Mouse (Mus musculus) embryonic facial prominence, embryonic 12.5 days (tissue): ENCODE measurements at regions not wholly inside any gene's neighbourhood (a gene's known extent, or its start where the extent isn't known, plus 50 kb on each side); places are given as distances from the start of the nearest gene placed in this dataset.

Experiments
- ATAC-seq: fragments of 200-750 bp; cut with Nextera tagmentation; 2 replicates; pipeline ENCODE4 v1.8.0; 2017; ENCODE audit not compliant: insufficient number of reproducible peaks, insufficient read depth, low FRiP score, low TSS enrichment
- H3K27ac ChIP-seq: fragments of 300-500 bp; sonication (generic); 2 replicates; pipeline ENCODE4 v1.5.1; 2016; ENCODE audit warnings: mild to moderate bottlenecking
- H3K27me3 ChIP-seq: fragments of 300-500 bp; sonication (generic); 2 replicates; pipeline ENCODE4 v1.6.1; 2016; ENCODE audit warnings: mild to moderate bottlenecking, moderate library complexity
- H3K36me3 ChIP-seq: fragments of 300-500 bp; sonication (generic); 2 replicates; pipeline ENCODE4 v1.6.1; 2016; ENCODE audit warnings: mild to moderate bottlenecking
- H3K4me1 ChIP-seq: fragments of 300-500 bp; sonication (generic); 2 replicates; pipeline ENCODE4 v1.6.1; 2016
- H3K4me2 ChIP-seq: fragments of 300-500 bp; sonication (generic); replicated peaks from 2 replicates; pipeline ENCODE4 v1.6.1; 2016; ENCODE audit warnings: mild to moderate bottlenecking, moderate library complexity
- H3K4me3 ChIP-seq: fragments of 300-500 bp; sonication (generic); 2 replicates; pipeline ENCODE4 v1.5.1; 2016; ENCODE audit warnings: mild to moderate bottlenecking
- H3K9ac ChIP-seq: fragments of 300-500 bp; sonication (generic); 2 replicates; pipeline ENCODE4 v1.6.1; 2016; ENCODE audit warnings: mild to moderate bottlenecking, moderate library complexity
- H3K9me3 ChIP-seq: fragments of 300-500 bp; sonication (generic); 2 replicates; pipeline ENCODE4 v1.6.1; 2016; ENCODE audit warnings: mild to moderate bottlenecking, moderate library complexity
- WGBS: fragments of 180-500 bp; shearing (Covaris S2); methylation state at CpG from one replicate; pipeline ENCODE4 v1.1.7; 2016; 5-methylcytosine and 5-hydroxymethylcytosine counted together

DNA sequence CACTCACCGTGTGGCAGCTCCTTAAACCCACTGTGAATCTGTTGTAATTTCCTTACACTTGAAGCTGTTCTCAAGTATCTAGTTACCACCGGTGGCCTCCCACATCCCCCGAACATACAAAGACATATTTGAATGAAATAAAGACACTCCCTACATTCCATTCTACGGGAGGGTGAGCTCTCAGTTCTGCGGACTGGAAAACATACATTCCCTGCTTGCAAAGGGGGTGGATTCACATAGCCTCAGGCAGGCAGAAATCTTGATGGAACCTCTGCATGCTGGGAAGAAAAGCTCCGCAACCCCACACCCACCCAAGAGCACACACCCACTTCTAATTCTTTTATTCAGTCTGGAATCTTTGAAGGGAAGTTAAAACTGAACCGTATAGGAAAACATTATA is 136.0 kb downstream of the Lca5 start:
- Histone ChIP-seq H3K27ac (peak overlapping the region; percentile 57; the same call in 1 of the 2 replicates), H3K4me3 (no peak overlapping the region), H3K4me1 (peaks cover 28% of the 10 kb centered on the region; the same call in 1 of the 2 replicates), H3K27me3 (no peaks in the 10 kb centered on the region), H3K36me3 (no peaks in the 10 kb centered on the region), H3K9me3 (no peaks in the 10 kb centered on the region), H3K4me2 (peak overlapping the region; percentile 21), H3K9ac (no peak overlapping the region)
- 13% methylated on average over 7 of the region's 7 CpGs for WGBS
- ATAC-seq: peak; percentile 13; the same call in 1 of the 2 replicates

DNA sequence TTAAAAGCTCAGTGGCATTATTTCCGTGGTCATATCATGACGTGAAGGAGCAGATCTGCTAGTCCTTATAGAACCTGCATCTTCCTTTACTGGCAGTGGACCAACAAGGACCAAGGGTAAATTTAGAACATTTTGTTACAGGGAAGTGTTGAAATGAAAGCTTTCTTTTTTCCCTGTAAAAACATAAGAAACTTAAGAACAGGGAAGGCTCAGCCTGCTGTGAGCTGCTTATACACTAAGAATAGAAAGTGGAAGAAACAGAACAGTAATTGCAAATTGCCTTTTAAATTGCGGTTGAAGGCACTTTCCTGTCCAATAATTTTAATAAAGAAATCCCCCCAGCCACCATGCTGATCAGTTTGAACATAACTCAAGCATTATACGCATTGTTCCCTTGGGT is 140.4 kb downstream of the Lca5 start:
- no peak overlapping the region for H3K4me3 ChIP-seq
- no peak for ATAC-seq
- no peaks in the 10 kb centered on the region for H3K36me3 ChIP-seq
- no peak overlapping the region for H3K9ac ChIP-seq
- H3K4me1 ChIP-seq: 0 out of 2 replicates have a peak, but pooled peaks cover 14% of the 10 kb centered on the region
- 65% methylated on average over 4 of the region's 4 CpGs for WGBS
- no peaks in the 10 kb centered on the region for H3K27me3 ChIP-seq
- H3K4me2 ChIP-seq: no peak overlapping the region
- no peak overlapping the region for H3K27ac ChIP-seq
- H3K9me3 ChIP-seq: no peaks in the 10 kb centered on the region

DNA sequence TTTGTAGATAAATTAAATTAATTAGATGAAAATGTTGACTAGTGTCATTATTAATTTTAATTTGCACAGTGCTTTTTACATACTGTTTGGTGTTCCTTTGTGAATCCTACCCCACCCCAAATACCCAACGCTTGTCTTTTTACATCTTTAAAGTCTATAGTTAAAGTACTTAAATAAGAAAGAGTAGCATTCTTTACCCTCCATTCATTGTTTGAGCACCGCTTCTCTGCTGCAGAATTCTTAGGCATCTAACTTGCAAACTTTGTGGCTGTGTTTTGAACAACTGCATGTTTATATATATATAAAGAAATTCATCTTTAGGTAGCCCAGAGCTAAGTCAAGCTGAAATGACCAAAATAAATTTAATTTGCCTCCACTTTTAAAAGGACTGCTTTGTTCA is 140.9 kb downstream of the Lca5 start:
- no peaks in the 10 kb centered on the region for H3K36me3 ChIP-seq
- H3K9me3 ChIP-seq: no peaks in the 10 kb centered on the region
- H3K27ac ChIP-seq: no peak overlapping the region
- no peak overlapping the region for H3K9ac ChIP-seq
- 85% methylated on average over 2 of the region's 2 CpGs for WGBS
- no peak for ATAC-seq
- H3K4me3 ChIP-seq: no peak overlapping the region
- H3K4me2 ChIP-seq: no peak overlapping the region
- H3K4me1 ChIP-seq: 0 out of 2 replicates have a peak, but pooled peaks cover 11% of the 10 kb centered on the region
- H3K27me3 ChIP-seq: no peaks in the 10 kb centered on the region

DNA sequence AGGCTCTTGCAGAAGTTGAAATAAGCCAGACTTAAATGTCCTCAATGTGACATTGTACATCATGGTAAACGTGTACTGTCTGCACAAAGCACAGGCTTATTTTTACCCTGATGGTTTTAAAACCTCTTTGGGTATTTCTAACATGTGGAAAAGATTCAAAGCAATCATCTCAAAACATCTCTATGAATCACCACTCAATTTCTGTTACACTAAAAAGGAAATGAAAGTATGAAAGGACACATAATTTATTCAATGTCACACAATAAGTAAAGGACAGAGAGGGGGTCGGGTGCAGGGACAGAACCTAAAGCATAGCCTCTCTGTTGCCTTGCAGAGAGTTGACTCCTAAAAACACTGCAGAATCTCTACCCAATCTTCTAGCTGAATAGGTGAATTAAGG is 141.3 kb downstream of the Lca5 start:
- H3K27me3 ChIP-seq: no peaks in the 10 kb centered on the region
- no peak overlapping the region for H3K27ac ChIP-seq
- H3K4me2 ChIP-seq: no peak overlapping the region
- no peaks in the 10 kb centered on the region for H3K9me3 ChIP-seq
- 37% methylated on average over 2 of the region's 2 CpGs for WGBS
- H3K36me3 ChIP-seq: no peaks in the 10 kb centered on the region
- no peak for ATAC-seq
- H3K9ac ChIP-seq: no peak overlapping the region
- no peak overlapping the region for H3K4me3 ChIP-seq
- H3K4me1 ChIP-seq: 0 out of 2 replicates have a peak, but pooled peaks cover 7% of the 10 kb centered on the region

DNA sequence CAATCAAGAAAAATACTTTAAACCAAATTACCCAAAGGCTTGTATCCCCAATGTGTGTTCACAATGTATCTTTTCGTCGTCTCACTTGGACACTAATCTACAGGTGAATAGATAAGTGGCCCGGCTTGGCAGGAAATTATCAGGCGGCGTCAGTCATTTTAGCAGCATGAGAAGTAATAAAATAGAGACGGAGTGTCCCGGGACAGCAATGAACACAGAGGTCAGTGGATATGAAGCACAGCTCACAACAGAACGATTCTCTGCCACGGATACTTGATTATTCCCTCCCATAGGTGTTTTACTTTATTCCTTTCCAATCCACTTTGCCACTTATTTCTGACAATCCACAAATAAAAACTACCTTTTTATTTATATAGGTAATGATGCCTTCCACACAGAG is 145.5 kb downstream of the Lca5 start:
- no peaks in the 10 kb centered on the region for H3K27me3 ChIP-seq
- H3K4me2 ChIP-seq: no peak overlapping the region
- H3K4me3 ChIP-seq: no peak overlapping the region
- H3K4me1 ChIP-seq: no peaks in the 10 kb centered on the region
- no peak for ATAC-seq
- no peak overlapping the region for H3K27ac ChIP-seq
- no peaks in the 10 kb centered on the region for H3K9me3 ChIP-seq
- no peaks in the 10 kb centered on the region for H3K36me3 ChIP-seq
- WGBS: 84% methylated on average over 9 of the region's 9 CpGs
- H3K9ac ChIP-seq: no peak overlapping the region

DNA sequence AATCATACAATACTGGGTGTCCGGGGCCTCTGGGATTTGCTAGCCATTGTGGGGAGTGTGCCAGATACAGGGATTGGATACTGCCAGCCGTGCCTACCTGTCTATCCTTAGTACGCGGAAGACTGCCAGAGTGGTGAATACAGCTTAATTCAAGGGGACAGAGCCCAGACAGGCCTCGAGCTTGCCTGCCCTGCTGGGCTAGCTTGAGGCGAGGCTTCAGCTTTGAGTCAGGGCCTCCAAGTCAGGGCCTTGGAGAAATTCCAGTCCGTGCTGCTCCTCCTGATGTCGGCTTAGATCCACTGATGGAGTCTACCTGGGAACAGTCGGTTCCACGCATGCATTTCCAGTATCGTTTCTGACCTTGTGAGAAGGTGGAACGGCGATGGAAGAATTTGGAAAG is 146.5 kb downstream of the Lca5 start:
- Histone ChIP-seq H3K27me3 (no peaks in the 10 kb centered on the region), H3K9ac (no peak overlapping the region), H3K27ac (no peak overlapping the region), H3K4me2 (no peak overlapping the region), H3K9me3 (no peaks in the 10 kb centered on the region), H3K4me3 (no peak overlapping the region), H3K4me1 (no peaks in the 10 kb centered on the region), H3K36me3 (no peaks in the 10 kb centered on the region)
- WGBS: 81% methylated on average over 13 of the region's 13 CpGs
- ATAC-seq: no peak

DNA sequence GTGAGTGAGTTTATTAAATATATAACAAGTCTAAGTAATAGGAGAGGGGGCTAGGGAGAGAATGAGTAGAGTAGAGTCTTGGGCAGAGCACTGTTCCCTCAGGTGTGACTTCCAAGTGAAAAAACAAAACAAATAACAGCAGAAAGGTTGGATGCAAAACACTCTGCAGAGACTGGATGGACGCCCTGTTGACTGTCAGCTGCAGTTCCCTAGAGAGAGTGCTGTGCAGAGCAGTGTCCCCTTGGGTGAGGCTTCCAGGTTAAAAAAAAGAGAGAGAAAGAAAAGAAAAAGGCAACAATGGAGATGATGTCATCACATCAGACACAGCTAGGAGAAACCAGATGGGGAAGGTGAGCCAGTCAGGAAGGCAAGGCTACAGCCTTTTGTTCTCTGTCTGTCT is 137.6 kb upstream of the Hmgn3 start:
- Histone ChIP-seq H3K27ac (no peak overlapping the region), H3K4me2 (no peak overlapping the region), H3K4me3 (no peak overlapping the region), H3K9me3 (no peaks in the 10 kb centered on the region), H3K4me1 (no peaks in the 10 kb centered on the region), H3K9ac (no peak overlapping the region), H3K36me3 (no peaks in the 10 kb centered on the region), H3K27me3 (no peaks in the 10 kb centered on the region)
- no peak for ATAC-seq
- WGBS: 39% methylated on average over 1 of the region's 1 CpGs

DNA sequence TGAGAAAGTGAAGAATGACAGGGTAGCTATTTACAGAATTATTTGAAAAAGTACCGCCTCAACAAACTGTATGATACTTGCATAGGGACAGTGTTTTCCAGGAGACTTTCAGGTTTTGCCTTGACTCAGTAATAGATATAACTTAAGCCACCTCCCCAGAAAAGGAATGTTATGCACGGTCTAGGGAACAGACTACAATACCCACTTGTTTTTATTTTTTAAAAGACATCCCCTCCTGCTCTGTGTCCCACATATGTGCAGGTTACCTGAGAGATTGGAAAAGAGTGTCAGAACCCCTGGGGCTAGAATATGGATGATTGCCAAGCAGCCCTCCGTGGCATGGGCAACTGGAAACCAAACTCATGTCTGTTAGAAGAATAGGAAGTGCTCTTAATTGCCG is 137.2 kb upstream of the Hmgn3 start:
- Histone ChIP-seq H3K4me2 (no peak overlapping the region), H3K4me1 (no peaks in the 10 kb centered on the region), H3K4me3 (no peak overlapping the region), H3K9ac (no peak overlapping the region), H3K27ac (no peak overlapping the region), H3K27me3 (no peaks in the 10 kb centered on the region), H3K9me3 (no peaks in the 10 kb centered on the region), H3K36me3 (no peaks in the 10 kb centered on the region)
- no peak for ATAC-seq
- 57% methylated on average over 4 of the region's 4 CpGs for WGBS

DNA sequence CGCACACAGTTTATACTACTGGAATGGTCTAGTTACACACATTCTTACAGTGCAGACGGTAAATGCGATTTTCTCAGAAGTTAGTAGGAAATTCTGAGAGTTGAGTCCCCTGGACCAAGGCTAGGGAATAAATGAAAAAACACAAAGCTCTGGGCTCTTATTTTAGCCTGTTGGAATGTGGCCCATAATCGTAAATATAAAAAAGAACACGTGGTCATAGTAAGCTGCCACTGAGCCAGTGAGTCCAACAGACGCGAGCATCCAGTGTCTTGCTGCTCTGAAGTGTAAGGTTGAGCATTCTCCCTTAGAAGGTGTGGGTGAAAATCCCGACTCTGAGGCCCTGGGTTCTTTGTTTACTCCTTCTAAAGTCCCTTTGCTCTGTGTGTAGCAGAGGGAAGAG is 136.8 kb upstream of the Hmgn3 start:
- Histone ChIP-seq H3K9me3 (no peaks in the 10 kb centered on the region), H3K4me1 (no peaks in the 10 kb centered on the region), H3K9ac (no peak overlapping the region), H3K4me3 (no peak overlapping the region), H3K4me2 (no peak overlapping the region), H3K27ac (no peak overlapping the region), H3K27me3 (no peaks in the 10 kb centered on the region), H3K36me3 (no peaks in the 10 kb centered on the region)
- ATAC-seq: no peak
- 78% methylated on average over 8 of the region's 8 CpGs for WGBS

DNA sequence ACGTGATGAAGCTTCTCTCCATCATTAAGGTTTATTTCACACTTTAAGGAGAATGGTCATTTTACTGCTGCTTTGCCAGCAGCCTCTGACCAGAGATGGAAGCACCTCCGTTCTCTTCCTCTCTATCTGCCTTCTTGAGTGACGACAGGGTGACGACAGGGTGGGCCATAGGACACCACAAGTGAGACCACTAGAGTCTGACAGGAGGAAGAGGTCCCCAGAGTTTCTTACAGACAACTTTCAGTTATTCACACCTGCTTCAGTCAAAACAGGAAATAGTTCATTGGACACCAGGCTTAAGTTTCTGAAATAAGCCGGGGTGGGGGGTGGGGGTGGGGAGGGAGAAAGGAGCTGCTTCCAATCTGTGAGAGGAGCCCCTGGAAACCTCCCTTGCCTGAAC is 131.3 kb upstream of the Hmgn3 start:
- H3K4me1 ChIP-seq: no peaks in the 10 kb centered on the region
- no peak for ATAC-seq
- H3K9ac ChIP-seq: no peak overlapping the region
- no peak overlapping the region for H3K27ac ChIP-seq
- no peak overlapping the region for H3K4me2 ChIP-seq
- H3K36me3 ChIP-seq: no peaks in the 10 kb centered on the region
- H3K4me3 ChIP-seq: no peak overlapping the region
- 68% methylated on average over 5 of the region's 5 CpGs for WGBS
- no peaks in the 10 kb centered on the region for H3K27me3 ChIP-seq
- no peaks in the 10 kb centered on the region for H3K9me3 ChIP-seq

DNA sequence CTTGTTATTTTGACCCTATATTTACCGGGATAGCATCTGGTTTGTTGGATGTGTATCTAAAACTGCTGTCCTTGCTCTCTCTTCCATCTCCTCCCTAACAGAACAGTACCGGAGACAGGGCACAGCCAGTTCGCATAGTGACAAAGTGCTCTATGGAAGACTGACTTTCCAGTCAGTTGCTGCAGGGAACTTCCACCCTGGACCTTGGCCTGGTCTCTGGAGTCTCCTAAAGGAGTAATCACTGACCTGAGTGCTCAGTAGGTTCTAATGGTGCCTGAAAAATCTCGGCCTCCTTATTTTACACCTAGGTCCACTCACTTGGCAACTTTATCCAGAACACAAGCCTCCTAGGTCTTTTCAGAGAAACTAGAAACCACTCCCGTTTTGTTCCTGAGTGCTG is 130.9 kb upstream of the Hmgn3 start:
- H3K27me3 ChIP-seq: no peaks in the 10 kb centered on the region
- no peak overlapping the region for H3K4me3 ChIP-seq
- H3K4me2 ChIP-seq: no peak overlapping the region
- 83% methylated on average over 5 of the region's 5 CpGs for WGBS
- no peaks in the 10 kb centered on the region for H3K4me1 ChIP-seq
- H3K36me3 ChIP-seq: no peaks in the 10 kb centered on the region
- H3K9me3 ChIP-seq: no peaks in the 10 kb centered on the region
- no peak overlapping the region for H3K9ac ChIP-seq
- no peak for ATAC-seq
- no peak overlapping the region for H3K27ac ChIP-seq

DNA sequence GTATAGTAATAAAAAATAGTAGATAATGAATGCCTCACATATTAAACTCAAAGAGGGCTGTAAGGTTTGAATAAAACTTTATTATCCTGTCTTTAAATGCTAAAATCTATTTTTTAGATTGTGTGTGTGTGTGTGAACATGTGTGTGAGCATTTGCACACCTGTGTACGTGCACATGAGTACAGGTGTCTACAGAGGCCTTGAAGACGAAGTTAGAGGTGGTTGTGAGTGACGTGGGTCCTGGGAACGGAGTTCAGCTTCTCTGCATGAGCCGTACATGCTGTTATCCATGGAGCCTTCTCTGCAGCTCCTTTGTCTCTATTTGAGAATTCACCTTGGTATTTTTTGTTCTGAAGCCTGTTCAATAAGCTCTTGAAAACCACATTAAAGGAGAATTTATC is 129.8 kb upstream of the Hmgn3 start:
- Histone ChIP-seq H3K27ac (no peak overlapping the region), H3K4me1 (no peaks in the 10 kb centered on the region), H3K36me3 (no peaks in the 10 kb centered on the region), H3K27me3 (no peaks in the 10 kb centered on the region), H3K4me3 (no peak overlapping the region), H3K9ac (no peak overlapping the region), H3K9me3 (no peaks in the 10 kb centered on the region), H3K4me2 (no peak overlapping the region)
- ATAC-seq: no peak
- 84% methylated on average over 5 of the region's 5 CpGs for WGBS

DNA sequence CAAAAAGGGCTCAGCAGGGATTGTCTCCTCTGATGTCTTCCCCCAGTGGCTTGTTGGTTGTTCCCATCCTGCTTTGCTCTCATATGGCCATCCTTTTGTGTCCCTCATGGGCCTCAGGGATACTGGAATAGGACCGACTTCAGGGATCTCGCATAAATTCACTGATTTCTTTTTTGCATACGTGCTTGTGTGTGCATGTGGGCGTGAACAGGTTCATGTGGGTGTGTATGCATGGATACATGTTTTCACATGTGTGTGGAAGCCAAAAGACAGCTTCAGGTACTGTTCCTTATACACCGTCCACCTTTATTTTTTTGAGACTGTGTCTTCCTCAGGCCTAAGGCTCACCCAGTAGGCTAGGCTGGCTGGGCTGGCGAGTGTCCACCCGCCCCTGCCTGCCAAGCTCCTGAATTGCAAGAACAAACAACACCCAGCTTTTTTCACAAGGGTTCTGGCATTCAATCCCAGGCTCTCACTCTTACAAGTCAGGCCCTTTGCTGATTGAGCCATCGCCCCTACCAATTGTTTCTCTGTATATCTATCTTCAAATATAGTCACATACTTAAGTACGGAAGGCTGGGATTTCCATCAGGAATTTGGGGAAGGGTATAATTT is 127.0 kb upstream of the Hmgn3 start:
- H3K36me3 ChIP-seq: no peaks in the 10 kb centered on the region
- WGBS: 86% methylated on average over 9 of the region's 9 CpGs
- no peak for ATAC-seq
- no peak overlapping the region for H3K27ac ChIP-seq
- no peak overlapping the region for H3K9ac ChIP-seq
- no peaks in the 10 kb centered on the region for H3K9me3 ChIP-seq
- H3K4me3 ChIP-seq: no peak overlapping the region
- no peaks in the 10 kb centered on the region for H3K27me3 ChIP-seq
- H3K4me2 ChIP-seq: no peak overlapping the region
- H3K4me1 ChIP-seq: no peaks in the 10 kb centered on the region
